Mouse (Mus musculus): ENCODE results near the gene Col24a1. TPM values are rescaled to one million over a fixed set of nuclear protein-coding genes. Genes with fewer than 3 reads are reported as not detected.

The Col24a1 gene
- total and polyA plus RNA-seq, 2 experiments from 2014 or later: 0.35 to 11.7 TPM

- Histone ChIP-seq H3K4me1 (ENCODE audit: insufficient read depth) (no peaks in the 10 kb centered on the region), H3K9ac (no peak overlapping the region), H3K27ac (ENCODE audit: low read depth, low read length) (no peak overlapping the region), H3K9me3 (ENCODE audit: low read length) (no peaks in the 10 kb centered on the region), H3K4me2 (ENCODE audit: low read depth) (no peak overlapping the region), H3K36me3 (ENCODE audit: insufficient read depth) (no peaks in the 10 kb centered on the region), H3K4me3 (ENCODE audit: low read depth, low read length) (no peak overlapping the region), H3K27me3 (ENCODE audit: insufficient read depth, low read length) (no peaks in the 10 kb centered on the region)
- 64% methylated on average over 5 of the region's 5 CpGs for WGBS
- no peak for TF ChIP-seq CTCF (IDR thresholded peaks at IDR 0.05; ENCODE audit: low read depth)
- DNase-seq: no peak
- ATAC-seq: no peak
Measured at GRCm38 (mm10) chr3:145457039-145457438, 164.8 kb downstream of the Col24a1 start.

- H3K27ac ChIP-seq (ENCODE audit: low read depth, low read length): no peak overlapping the region
- DNase-seq (no peak), ATAC-seq (no peak)
- no peaks in the 10 kb centered on the region for H3K36me3 ChIP-seq (ENCODE audit: insufficient read depth)
- H3K9ac ChIP-seq: no peak overlapping the region
- no peaks in the 10 kb centered on the region for H3K4me1 ChIP-seq (ENCODE audit: insufficient read depth)
- no peaks in the 10 kb centered on the region for H3K27me3 ChIP-seq (ENCODE audit: insufficient read depth, low read length)
- no peak overlapping the region for H3K4me3 ChIP-seq (ENCODE audit: low read depth, low read length)
- H3K9me3 ChIP-seq (ENCODE audit: low read length): no peaks in the 10 kb centered on the region
- no peak for TF ChIP-seq CTCF (IDR thresholded peaks at IDR 0.05; ENCODE audit: low read depth)
- 75% methylated on average over 7 of the region's 7 CpGs for WGBS
- no peak overlapping the region for H3K4me2 ChIP-seq (ENCODE audit: low read depth)
Measured at GRCm38 (mm10) chr3:145462351-145462750, 170.1 kb downstream of the Col24a1 start.

GRCm38 (mm10) chr3:145463731-145464130, 171.5 kb downstream of the Col24a1 start:
- H3K36me3 ChIP-seq (ENCODE audit: insufficient read depth): no peaks in the 10 kb centered on the region
- H3K9me3 ChIP-seq (ENCODE audit: low read length): no peaks in the 10 kb centered on the region
- no peak overlapping the region for H3K4me2 ChIP-seq (ENCODE audit: low read depth)
- no peak overlapping the region for H3K9ac ChIP-seq
- WGBS: 85% methylated on average over 2 of the region's 2 CpGs
- DNase-seq (no peak), ATAC-seq (no peak)
- H3K27ac ChIP-seq (ENCODE audit: low read depth, low read length): no peak overlapping the region
- H3K4me1 ChIP-seq (ENCODE audit: insufficient read depth): no peaks in the 10 kb centered on the region
- no peaks in the 10 kb centered on the region for H3K27me3 ChIP-seq (ENCODE audit: insufficient read depth, low read length)
- H3K4me3 ChIP-seq (ENCODE audit: low read depth, low read length): no peak overlapping the region
- TF ChIP-seq CTCF (IDR thresholded peaks at IDR 0.05; ENCODE audit: low read depth): no peak

GRCm38 (mm10) chr3:145471094-145471493, 178.8 kb downstream of the Col24a1 start:
- ATAC-seq (no peak), DNase-seq (no peak)
- no peaks in the 10 kb centered on the region for H3K36me3 ChIP-seq (ENCODE audit: insufficient read depth)
- no peak overlapping the region for H3K27ac ChIP-seq (ENCODE audit: low read depth, low read length)
- H3K9me3 ChIP-seq (ENCODE audit: low read length): no peaks in the 10 kb centered on the region
- TF ChIP-seq CTCF (IDR thresholded peaks at IDR 0.05; ENCODE audit: low read depth): no peak
- no peak overlapping the region for H3K4me3 ChIP-seq (ENCODE audit: low read depth, low read length)
- H3K9ac ChIP-seq: no peak overlapping the region
- no peak overlapping the region for H3K4me2 ChIP-seq (ENCODE audit: low read depth)
- no peaks in the 10 kb centered on the region for H3K4me1 ChIP-seq (ENCODE audit: insufficient read depth)
- WGBS: 75% methylated on average over 4 of the region's 4 CpGs
- H3K27me3 ChIP-seq (ENCODE audit: insufficient read depth, low read length): no peaks in the 10 kb centered on the region

GRCm38 (mm10) chr3:145474163-145474562, 181.9 kb downstream of the Col24a1 start:
- DNase-seq (no peak), ATAC-seq (no peak)
- TF ChIP-seq CTCF (IDR thresholded peaks at IDR 0.05; ENCODE audit: low read depth): no peak
- 65% methylated on average over 7 of the region's 7 CpGs for WGBS
- Histone ChIP-seq H3K27ac (ENCODE audit: low read depth, low read length) (no peak overlapping the region), H3K36me3 (ENCODE audit: insufficient read depth) (no peaks in the 10 kb centered on the region), H3K4me3 (ENCODE audit: low read depth, low read length) (no peak overlapping the region), H3K9ac (no peak overlapping the region), H3K4me2 (ENCODE audit: low read depth) (no peak overlapping the region), H3K9me3 (ENCODE audit: low read length) (no peaks in the 10 kb centered on the region), H3K27me3 (ENCODE audit: insufficient read depth, low read length) (no peaks in the 10 kb centered on the region), H3K4me1 (ENCODE audit: insufficient read depth) (no peaks in the 10 kb centered on the region)

- no peak overlapping the region for H3K4me2 ChIP-seq (ENCODE audit: low read depth)
- H3K27me3 ChIP-seq (ENCODE audit: insufficient read depth, low read length): no peaks in the 10 kb centered on the region
- H3K4me1 ChIP-seq (ENCODE audit: insufficient read depth): no peaks in the 10 kb centered on the region
- no peaks in the 10 kb centered on the region for H3K9me3 ChIP-seq (ENCODE audit: low read length)
- no peak overlapping the region for H3K9ac ChIP-seq
- ATAC-seq: no peak
- no peak overlapping the region for H3K27ac ChIP-seq (ENCODE audit: low read depth, low read length)
- no peak for DNase-seq
- WGBS: 89% methylated on average over 3 of the region's 3 CpGs
- no peak for TF ChIP-seq CTCF (IDR thresholded peaks at IDR 0.05; ENCODE audit: low read depth)
- no peaks in the 10 kb centered on the region for H3K36me3 ChIP-seq (ENCODE audit: insufficient read depth)
- H3K4me3 ChIP-seq (ENCODE audit: low read depth, low read length): no peak overlapping the region
Measured at GRCm38 (mm10) chr3:145476634-145477033, 184.4 kb downstream of the Col24a1 start.

- no peaks in the 10 kb centered on the region for H3K27me3 ChIP-seq (ENCODE audit: insufficient read depth, low read length)
- H3K4me3 ChIP-seq (ENCODE audit: low read depth, low read length): no peak overlapping the region
- ATAC-seq (no peak), DNase-seq (no peak)
- H3K9ac ChIP-seq: no peak overlapping the region
- no peaks in the 10 kb centered on the region for H3K36me3 ChIP-seq (ENCODE audit: insufficient read depth)
- TF ChIP-seq CTCF (IDR thresholded peaks at IDR 0.05; ENCODE audit: low read depth): no peak
- H3K4me1 ChIP-seq (ENCODE audit: insufficient read depth): no peaks in the 10 kb centered on the region
- no peak overlapping the region for H3K4me2 ChIP-seq (ENCODE audit: low read depth)
- no peak overlapping the region for H3K27ac ChIP-seq (ENCODE audit: low read depth, low read length)
- WGBS: 81% methylated on average over 11 of the region's 11 CpGs
- no peaks in the 10 kb centered on the region for H3K9me3 ChIP-seq (ENCODE audit: low read length)
Measured at GRCm38 (mm10) chr3:145477074-145477473, 184.8 kb downstream of the Col24a1 start.

- DNase-seq (no peak), ATAC-seq (no peak)
- Histone ChIP-seq H3K27me3 (ENCODE audit: insufficient read depth, low read length) (no peaks in the 10 kb centered on the region), H3K9me3 (ENCODE audit: low read length) (no peaks in the 10 kb centered on the region), H3K4me1 (ENCODE audit: insufficient read depth) (no peaks in the 10 kb centered on the region), H3K4me3 (ENCODE audit: low read depth, low read length) (no peak overlapping the region), H3K36me3 (ENCODE audit: insufficient read depth) (no peaks in the 10 kb centered on the region), H3K27ac (ENCODE audit: low read depth, low read length) (no peak overlapping the region), H3K4me2 (ENCODE audit: low read depth) (no peak overlapping the region), H3K9ac (no peak overlapping the region)
- no peak for TF ChIP-seq CTCF (IDR thresholded peaks at IDR 0.05; ENCODE audit: low read depth)
- WGBS: 62% methylated on average over 5 of the region's 5 CpGs
Measured at GRCm38 (mm10) chr3:145478446-145478845, 186.2 kb downstream of the Col24a1 start.
